Mouse (Mus musculus): ENCODE results near the gene Clca2. TPM values are rescaled to one million over a fixed set of nuclear protein-coding genes. Genes with fewer than 3 reads are reported as not detected.
"Not testable (repeated sequence)": the region's sequence is repeated elsewhere in the genome, so short reads cannot be mapped to it uniquely, and the experiment has no call there.

The Clca2 gene
- total RNA-seq, 2 experiments from 2014 or later: 0.08 TPM; not detected in 1

- no peak for DNase-seq (ENCODE audit: low spot score in 2 of 2)
Measured at GRCm38 (mm10) chr3:145087857-145088598, 11.2 kb downstream of the Clca2 start.

DNA sequence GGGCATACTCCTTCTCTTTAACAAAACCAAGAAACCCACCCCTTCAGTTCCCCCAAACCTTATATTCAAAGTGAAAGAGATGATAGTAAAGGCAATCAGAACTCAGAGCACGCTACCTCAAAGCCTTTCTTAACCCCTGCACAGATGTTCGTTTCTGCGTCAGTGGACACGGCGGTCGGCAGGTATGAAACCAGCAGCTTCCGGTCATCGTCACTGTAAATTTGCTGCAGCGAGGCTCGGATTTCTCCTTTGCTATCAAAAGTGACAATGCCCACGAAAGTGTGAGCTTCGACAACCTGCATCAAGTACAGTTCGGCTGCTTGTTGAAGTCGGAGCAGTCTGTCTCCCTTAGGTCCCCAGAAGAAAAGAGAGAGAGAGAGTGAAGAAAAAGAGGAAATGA is 13.1 kb downstream of the Clca2 start:
- no peak for DNase-seq (ENCODE audit: low spot score in 2 of 2)

GRCm38 (mm10) chr3:145083081-145083480 is 16.2 kb downstream of the Clca2 start:
- no peak for DNase-seq (ENCODE audit: low spot score in 2 of 2)

DNA sequence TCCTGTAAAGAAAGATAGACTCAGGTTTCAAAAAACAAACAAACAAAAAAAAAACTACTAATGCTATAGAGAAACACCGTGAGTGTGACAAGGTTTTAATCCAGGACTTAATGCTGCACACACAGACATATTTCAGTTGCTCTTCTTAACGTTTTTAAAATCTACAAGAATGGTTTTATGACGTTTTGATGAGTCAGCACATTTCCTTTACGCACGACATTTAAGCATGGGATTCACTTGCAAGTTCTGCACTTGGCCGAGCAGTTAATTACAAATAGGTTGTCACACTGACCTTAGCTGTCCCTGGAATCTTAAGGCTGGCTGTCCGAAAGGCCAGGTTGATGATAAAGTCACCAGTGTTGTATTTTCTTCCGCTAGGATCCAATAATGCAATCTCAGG is 18.3 kb downstream of the Clca2 start:
- DNase-seq (ENCODE audit: low spot score in 2 of 2): no peak

DNA sequence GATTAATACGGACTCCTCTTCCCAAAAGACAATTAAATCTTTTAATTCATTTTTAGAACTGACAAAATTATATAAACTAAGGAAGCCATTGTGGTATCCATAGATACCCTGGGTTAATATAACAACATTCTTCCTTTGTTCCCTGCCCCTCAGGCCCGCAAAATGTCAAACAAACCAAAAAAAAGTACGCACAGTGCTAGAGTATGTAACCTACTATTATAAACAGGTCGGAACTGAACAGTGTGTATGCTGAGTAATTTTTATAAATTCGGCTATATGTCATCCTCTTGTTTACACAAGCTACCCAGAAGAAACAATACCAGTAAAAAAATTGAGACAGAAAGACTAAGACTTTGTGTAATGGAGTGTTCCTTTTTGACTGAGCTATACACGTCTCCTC is 20.8 kb downstream of the Clca2 start:
- no peak for DNase-seq (ENCODE audit: low spot score in 2 of 2)

GRCm38 (mm10) chr3:145072339-145072738 is 26.9 kb downstream of the Clca2 start:
- no peak for DNase-seq (ENCODE audit: low spot score in 2 of 2)

GRCm38 (mm10) chr3:145068964-145069363 is 30.3 kb downstream of the Clca2 start:
- no peak for DNase-seq (ENCODE audit: low spot score in 2 of 2)

GRCm38 (mm10) chr3:145055138-145055537 is 44.1 kb downstream of the Clca2 start:
- not testable (repeated sequence) for DNase-seq (ENCODE audit: low spot score in 2 of 2)

DNA sequence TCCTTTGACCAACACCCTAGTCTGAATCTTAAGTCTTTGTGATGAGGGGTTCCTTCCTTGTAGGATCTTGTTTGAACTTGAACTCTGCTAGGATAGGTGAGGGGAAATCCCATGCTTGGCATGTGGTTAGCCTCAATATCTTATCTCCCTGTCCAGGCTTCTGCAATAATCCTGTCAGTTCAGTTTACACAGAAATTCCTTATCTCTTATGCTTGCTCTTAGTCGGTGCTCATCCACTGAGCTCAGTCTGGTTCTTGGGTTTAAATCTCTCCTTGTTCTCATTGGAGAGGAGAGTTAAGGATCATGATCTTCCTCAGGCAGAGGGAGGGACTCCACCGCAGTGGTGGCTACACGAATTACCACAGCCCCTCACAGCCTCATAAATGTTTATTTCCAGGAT is 49.4 kb downstream of the Clca2 start:
- DNase-seq (ENCODE audit: low spot score in 2 of 2): no peak

- DNase-seq (ENCODE audit: low spot score in 2 of 2): no peak
Measured at GRCm38 (mm10) chr3:145038813-145039212, 60.4 kb downstream of the Clca2 start.

DNA sequence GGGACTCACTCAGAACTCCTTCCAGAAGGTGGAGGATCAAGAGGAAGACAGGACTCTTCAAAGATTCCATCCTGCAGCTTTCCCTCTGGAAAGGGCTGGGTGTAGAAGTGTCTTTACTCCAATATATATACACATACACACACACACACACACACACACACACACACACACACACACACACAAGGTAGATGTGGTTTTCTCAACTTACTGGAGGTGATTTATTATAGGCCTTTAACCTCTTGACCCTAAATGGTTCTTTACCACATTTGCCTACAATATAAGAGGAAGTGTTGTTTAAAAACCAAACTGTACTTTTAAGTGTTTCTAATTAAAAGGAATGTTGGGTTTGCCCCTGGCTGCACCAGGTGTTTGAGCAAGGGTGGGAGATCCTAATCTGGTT is 66.6 kb downstream of the Clca2 start, which contains the start of gene Clca1:
Gene Clca1 (minus strand): TSS at position 101 of the 400 bp plus-strand sequence.
- no peak for DNase-seq (ENCODE audit: low spot score in 2 of 2)

DNA sequence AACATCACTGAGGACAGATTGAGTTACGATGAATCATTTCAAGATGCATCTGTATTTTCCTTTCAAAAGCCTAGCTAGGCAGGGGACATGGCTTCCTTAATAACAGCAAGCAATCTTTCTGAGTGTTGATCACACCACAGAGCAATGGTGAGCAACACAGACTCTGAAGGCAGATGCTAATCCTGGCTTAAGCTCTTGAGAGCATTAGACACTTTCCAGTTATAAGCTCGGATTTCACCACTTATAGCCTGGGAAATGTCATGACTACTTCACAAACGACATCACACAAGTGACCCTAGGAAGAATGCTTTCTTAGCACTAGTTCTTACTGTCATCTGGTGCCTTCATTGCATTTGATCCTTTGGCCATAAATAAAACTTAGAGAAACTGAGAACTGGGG is 71.2 kb downstream of the Clca2 start:
- DNase-seq (ENCODE audit: low spot score in 2 of 2): no peak

DNA sequence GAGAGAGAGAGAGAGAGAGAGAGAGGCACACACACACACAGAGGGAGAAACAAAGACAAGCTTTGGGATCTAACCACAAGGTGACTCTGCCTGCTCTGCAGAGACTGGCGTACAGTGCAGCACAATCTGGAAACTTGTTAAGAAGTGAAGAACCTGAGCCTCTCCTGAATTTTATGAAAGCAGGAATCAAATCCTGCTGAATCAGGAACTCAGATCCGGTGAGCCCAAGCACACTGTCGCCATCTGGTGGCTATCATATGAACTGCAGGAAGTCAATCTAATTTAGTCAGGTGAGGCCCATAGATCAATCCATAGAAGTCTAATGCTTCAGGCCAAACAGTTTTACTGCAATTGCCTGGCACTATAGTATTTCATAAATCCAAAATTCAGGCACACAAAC is 72.5 kb downstream of the Clca2 start:
- no peak for DNase-seq (ENCODE audit: low spot score in 2 of 2)

Other genes with a start within 250 kb of the Clca2 start
- not detected for gene Clca4b, start 166.9 kb downstream of the Clca2 start, total RNA-seq (2021)
- gene Clca4a, start 124.4 kb downstream of the Clca2 start, total RNA-seq (2021): not detected
- gene Clca1, start 66.7 kb downstream of the Clca2 start, total RNA-seq (2021): not detected
- 10 to 100 TPM; 29.7 to 35.5 TPM for gene Odf2l, start 19.1 kb upstream of the Clca2 start, total RNA-seq (2021)
- 1 to 10 TPM; 1.1 to 1.9 TPM for gene Col24a1, start 193.0 kb upstream of the Clca2 start, total RNA-seq (2021)